Mouse (Mus musculus) intestine, embryonic 15.5 days (tissue): ENCODE measurements at regions not wholly inside any gene's neighbourhood (a gene's known extent, or its start where the extent isn't known, plus 50 kb on each side); places are given as distances from the start of the nearest gene placed in this dataset.
"Not testable (repeated sequence)": the region's sequence is repeated elsewhere in the genome, so short reads cannot be mapped to it uniquely, and the experiment has no call there.

Experiments
- ATAC-seq: fragments of 200-750 bp; cut with Nextera tagmentation; 2 replicates; pipeline ENCODE4 v1.8.0; 2017; ENCODE audit warnings: moderate TSS enrichment, moderate library complexity
- H3K27ac ChIP-seq: fragments of 300-500 bp; sonication (generic); 2 replicates; pipeline ENCODE4 v1.5.1; 2015; ENCODE audit warnings: mild to moderate bottlenecking, inconsistent platforms
- H3K27me3 ChIP-seq: fragments of 300-500 bp; sonication (generic); replicated peaks from 2 replicates; pipeline ENCODE4 v1.6.1; 2015; ENCODE audit warnings: inconsistent platforms
- H3K36me3 ChIP-seq: fragments of 300-500 bp; sonication (generic); 2 replicates; pipeline ENCODE4 v1.6.1; 2015; ENCODE audit warnings: inconsistent platforms
- H3K4me1 ChIP-seq: fragments of 300-500 bp; sonication (generic); replicated peaks from 2 replicates; pipeline ENCODE4 v1.6.1; 2015; ENCODE audit warnings: inconsistent platforms
- H3K4me2 ChIP-seq: fragments of 300-500 bp; sonication (generic); replicated peaks from 2 replicates; pipeline ENCODE4 v1.6.1; 2015; ENCODE audit warnings: mild to moderate bottlenecking, inconsistent platforms
- H3K4me3 ChIP-seq: fragments of 300-500 bp; sonication (generic); replicated peaks from 2 replicates; pipeline ENCODE4 v1.5.1; 2015; ENCODE audit warnings: inconsistent platforms
- H3K9ac ChIP-seq: fragments of 300-500 bp; sonication (generic); 2 replicates; pipeline ENCODE4 v1.6.1; 2015; ENCODE audit warnings: inconsistent platforms
- H3K9me3 ChIP-seq: fragments of 300-500 bp; sonication (generic); 2 replicates; pipeline ENCODE4 v1.6.1; 2016; ENCODE audit warnings: inconsistent platforms
- WGBS: fragments of 180-500 bp; shearing (Covaris S2); methylation state at CpG from one replicate; pipeline ENCODE4 v1.1.7; 2015; 5-methylcytosine and 5-hydroxymethylcytosine counted together

DNA sequence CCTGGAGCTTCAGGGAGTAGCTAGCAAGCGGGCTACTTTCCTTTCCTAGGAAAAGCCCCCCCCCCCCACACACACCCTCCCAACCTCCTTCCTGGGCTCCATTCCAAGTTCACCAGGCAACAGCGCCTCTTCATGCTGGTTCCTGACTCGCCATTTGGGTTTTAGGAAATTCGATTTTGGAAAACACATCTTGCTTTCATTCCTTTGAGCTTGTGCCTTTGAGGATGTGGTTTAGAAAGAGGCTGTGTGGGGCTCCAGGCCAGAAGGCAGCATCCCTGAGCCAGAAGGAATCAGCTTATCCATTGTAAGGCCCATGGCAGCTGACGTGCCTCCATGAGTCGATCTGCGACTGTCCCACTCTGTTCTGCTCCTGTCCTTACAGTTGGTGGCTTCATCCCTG, 427.9 kb upstream of the Auts2 start:
- no peaks in the 10 kb centered on the region for H3K4me1 ChIP-seq
- no peak overlapping the region for H3K4me2 ChIP-seq
- no peaks in the 10 kb centered on the region for H3K9me3 ChIP-seq
- WGBS = 74% methylated on average over 7 of the region's 7 CpGs
- H3K36me3 ChIP-seq = no peaks in the 10 kb centered on the region
- no peak overlapping the region for H3K4me3 ChIP-seq
- no peak overlapping the region for H3K27ac ChIP-seq
- no peak for ATAC-seq
- H3K27me3 ChIP-seq = no peaks in the 10 kb centered on the region
- H3K9ac ChIP-seq = no peak overlapping the region

DNA sequence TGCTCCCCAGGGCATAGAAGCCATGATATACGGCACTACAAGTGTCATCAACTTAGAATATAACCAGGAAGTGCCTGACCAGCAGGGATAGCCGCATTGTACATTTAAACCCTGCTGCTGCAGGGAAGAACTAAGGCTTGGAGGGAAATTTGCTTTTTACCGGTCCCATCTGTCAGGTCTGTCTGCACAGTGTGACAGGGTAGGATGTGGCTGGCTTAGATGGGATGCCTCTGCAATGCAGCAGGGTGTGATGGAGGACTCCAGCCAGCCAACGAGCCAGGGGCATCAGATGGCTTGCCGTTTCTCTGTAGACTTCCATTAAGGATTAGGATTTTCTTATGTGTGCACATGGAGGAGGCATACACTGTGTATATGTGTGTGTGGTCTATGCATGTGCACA, 426.2 kb upstream of the Auts2 start:
- ATAC-seq = no peak
- H3K4me3 ChIP-seq = no peak overlapping the region
- no peak overlapping the region for H3K4me2 ChIP-seq
- no peak overlapping the region for H3K27ac ChIP-seq
- H3K4me1 ChIP-seq = no peaks in the 10 kb centered on the region
- no peaks in the 10 kb centered on the region for H3K9me3 ChIP-seq
- H3K36me3 ChIP-seq = no peaks in the 10 kb centered on the region
- H3K27me3 ChIP-seq = no peaks in the 10 kb centered on the region
- WGBS = 65% methylated on average over 5 of the region's 5 CpGs
- H3K9ac ChIP-seq = no peak overlapping the region

DNA sequence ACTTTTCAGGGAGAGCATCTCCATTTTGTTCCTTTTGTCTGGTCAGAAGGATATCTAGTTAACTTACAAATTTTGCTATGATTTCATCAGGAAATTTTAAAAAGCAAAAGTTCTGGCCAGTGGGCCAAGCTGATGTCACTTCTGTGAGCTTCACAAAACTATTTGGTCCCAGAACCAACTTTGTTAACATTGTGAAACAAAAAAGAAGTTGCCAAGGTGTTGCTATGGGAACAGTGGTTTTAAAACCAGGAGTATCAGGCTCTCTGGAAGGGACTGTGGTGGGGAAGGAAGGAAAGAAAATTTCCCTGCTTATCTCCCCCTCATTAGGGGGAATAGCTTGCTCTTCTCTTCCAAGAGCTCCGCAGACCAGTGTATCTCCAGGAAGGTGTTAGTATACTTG, 416.8 kb upstream of the Auts2 start:
- Histone ChIP-seq H3K4me2 (no peak overlapping the region), H3K9ac (no peak overlapping the region), H3K36me3 (no peaks in the 10 kb centered on the region), H3K9me3 (no peaks in the 10 kb centered on the region), H3K27me3 (no peaks in the 10 kb centered on the region), H3K27ac (no peak overlapping the region), H3K4me3 (no peak overlapping the region), H3K4me1 (no peaks in the 10 kb centered on the region)
- WGBS = 78% methylated on average over 1 of the region's 1 CpGs
- ATAC-seq = no peak

DNA sequence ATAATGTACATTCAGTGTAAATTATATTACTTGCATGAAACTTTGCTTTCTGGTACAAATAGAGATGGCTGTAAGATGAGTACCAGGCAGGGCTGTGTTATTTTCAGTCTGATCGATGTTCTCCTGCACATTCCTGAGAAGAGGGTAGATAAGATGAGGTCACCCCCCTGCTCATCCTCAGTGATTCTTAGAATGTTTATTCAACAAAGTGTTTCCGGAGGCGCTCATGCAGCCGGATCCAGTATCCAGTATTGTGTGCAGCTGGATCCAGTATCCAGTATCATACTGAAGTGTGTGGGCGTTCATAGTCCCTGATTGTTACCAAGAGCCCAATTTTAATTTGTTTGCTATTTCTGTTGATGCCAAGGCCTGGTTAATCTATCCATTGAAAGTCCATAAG, 413.0 kb upstream of the Auts2 start:
- H3K27me3 ChIP-seq = no peaks in the 10 kb centered on the region
- H3K27ac ChIP-seq = no peak overlapping the region
- H3K4me1 ChIP-seq = no peaks in the 10 kb centered on the region
- ATAC-seq = no peak
- 28% methylated on average over 5 of the region's 5 CpGs for WGBS
- H3K9me3 ChIP-seq = no peaks in the 10 kb centered on the region
- H3K36me3 ChIP-seq = no peaks in the 10 kb centered on the region
- H3K4me3 ChIP-seq = no peak overlapping the region
- no peak overlapping the region for H3K4me2 ChIP-seq
- H3K9ac ChIP-seq = no peak overlapping the region

DNA sequence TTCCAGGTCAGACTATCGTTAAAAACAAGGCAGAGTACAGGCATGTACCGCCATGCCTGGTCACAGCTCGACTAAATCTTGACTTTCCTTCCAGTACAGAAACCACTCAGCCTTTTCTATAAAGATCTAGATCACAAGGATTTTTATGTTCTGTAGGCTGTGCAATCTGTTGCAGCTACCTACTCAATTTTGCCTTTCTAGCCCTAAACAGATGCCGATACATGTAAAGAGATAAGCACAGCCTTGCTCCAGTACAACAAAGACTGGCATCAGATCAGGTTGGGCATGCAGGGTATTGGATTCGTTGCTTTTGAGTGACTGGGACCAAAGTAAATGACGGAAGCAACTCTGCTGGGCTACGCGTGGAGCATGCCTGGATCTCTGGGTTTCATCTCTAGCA, 411.9 kb upstream of the Auts2 start:
- Histone ChIP-seq H3K27me3 (no peaks in the 10 kb centered on the region), H3K36me3 (no peaks in the 10 kb centered on the region), H3K27ac (no peak overlapping the region), H3K4me3 (no peak overlapping the region), H3K4me1 (no peaks in the 10 kb centered on the region), H3K9ac (no peak overlapping the region), H3K9me3 (no peaks in the 10 kb centered on the region), H3K4me2 (no peak overlapping the region)
- 91% methylated on average over 8 of the region's 8 CpGs for WGBS
- no peak for ATAC-seq

DNA sequence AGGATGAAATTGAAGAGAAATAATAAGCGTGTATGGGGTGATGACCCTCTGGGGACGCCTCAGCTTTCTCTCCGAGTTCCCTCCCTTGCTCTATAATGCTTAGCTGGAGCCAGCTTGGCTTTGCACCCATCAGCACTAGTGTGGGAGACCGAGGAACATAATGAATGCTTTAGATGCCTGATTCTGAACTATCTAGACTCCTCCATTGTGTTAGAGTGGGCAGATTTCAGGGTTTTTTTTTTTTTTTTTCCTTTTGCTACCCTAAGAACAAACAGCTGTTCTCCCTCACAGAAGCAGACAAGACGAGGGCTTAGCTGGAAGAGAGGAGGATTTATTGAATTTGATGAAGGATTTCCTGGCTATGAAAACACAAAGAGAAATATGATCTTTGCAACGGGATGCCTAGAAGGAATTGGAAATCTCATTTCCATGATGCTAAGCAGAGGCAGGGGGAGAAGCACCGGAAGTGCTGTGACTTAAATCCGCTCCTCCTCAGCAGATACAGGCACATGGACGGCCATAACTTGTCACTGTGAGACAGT, 390.4 kb upstream of the Auts2 start:
- 0 out of 2 replicates have a peak, but pooled peaks have one; percentile 28 for ATAC-seq
- 45% methylated on average over 9 of the region's 9 CpGs for WGBS
- H3K4me3 ChIP-seq = no peak overlapping the region

DNA sequence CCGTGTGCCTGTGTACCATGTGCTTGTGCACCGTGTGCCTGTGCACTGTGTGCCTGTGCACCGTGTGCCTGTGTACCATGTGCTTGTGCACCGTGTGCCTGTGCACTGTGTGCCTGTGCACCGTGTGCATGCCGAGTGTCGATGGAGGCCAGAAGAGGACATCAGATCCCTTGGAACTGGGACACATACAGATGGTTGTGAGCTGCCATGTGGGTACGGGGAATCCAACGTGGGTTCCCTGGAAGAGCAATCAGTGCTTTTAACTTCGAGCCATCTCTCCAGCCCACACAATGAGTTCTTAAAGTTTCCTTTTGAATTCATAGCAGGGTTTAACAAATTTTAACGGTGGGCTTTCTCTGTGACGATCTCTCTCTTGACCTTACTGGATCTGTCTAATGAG, 386.8 kb upstream of the Auts2 start:
- not testable (repeated sequence) for H3K27ac ChIP-seq, ATAC-seq
- WGBS = 91% methylated on average over 12 of the region's 12 CpGs

More for the DNA sequence above, 390.4 kb upstream of the Auts2 start:
- no peaks in the 10 kb centered on the region for H3K4me1 ChIP-seq
- H3K9me3 ChIP-seq = no peaks in the 10 kb centered on the region
- H3K9ac ChIP-seq = no peak overlapping the region
- no peak overlapping the region for H3K27ac ChIP-seq
- no peak overlapping the region for H3K4me2 ChIP-seq
- H3K27me3 ChIP-seq = no peaks in the 10 kb centered on the region
- H3K36me3 ChIP-seq = no peaks in the 10 kb centered on the region

DNA sequence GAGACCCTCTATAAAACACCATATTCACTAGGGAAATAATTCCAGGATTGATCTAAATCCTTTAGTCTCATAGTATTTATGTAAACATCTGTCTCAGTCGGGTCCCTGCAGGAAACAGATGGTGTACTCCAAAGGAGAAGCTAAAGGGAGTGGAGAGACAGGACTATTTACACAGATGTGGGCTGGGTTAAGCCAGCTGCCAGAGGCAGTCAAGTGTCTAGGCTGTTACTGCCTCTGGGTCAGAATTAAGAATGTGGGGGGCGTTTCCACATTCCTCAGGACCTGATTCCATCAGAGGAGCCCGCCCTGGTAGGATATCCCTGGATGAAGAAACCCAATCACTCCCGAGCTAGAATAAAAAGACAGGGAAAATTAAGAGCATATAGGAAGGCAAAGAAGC, 380.2 kb upstream of the Auts2 start:
- Histone ChIP-seq H3K36me3 (no peaks in the 10 kb centered on the region), H3K4me2 (no peak overlapping the region), H3K9ac (no peak overlapping the region), H3K9me3 (peaks cover 4% of the 10 kb centered on the region; the same call in 1 of the 2 replicates), H3K27me3 (no peaks in the 10 kb centered on the region), H3K4me3 (no peak overlapping the region), H3K4me1 (peaks cover 8% of the 10 kb centered on the region; the same call in 1 of the 2 replicates), H3K27ac (no peak overlapping the region)
- 15% methylated on average over 4 of the region's 4 CpGs for WGBS
- peak; percentile 66 for ATAC-seq

More for the DNA sequence above, 386.8 kb upstream of the Auts2 start:
- H3K27me3 ChIP-seq, H3K9me3 ChIP-seq, H3K4me1 ChIP-seq, H3K36me3 ChIP-seq, H3K4me2 ChIP-seq, H3K9ac ChIP-seq, H3K4me3 ChIP-seq: not testable (repeated sequence)

DNA sequence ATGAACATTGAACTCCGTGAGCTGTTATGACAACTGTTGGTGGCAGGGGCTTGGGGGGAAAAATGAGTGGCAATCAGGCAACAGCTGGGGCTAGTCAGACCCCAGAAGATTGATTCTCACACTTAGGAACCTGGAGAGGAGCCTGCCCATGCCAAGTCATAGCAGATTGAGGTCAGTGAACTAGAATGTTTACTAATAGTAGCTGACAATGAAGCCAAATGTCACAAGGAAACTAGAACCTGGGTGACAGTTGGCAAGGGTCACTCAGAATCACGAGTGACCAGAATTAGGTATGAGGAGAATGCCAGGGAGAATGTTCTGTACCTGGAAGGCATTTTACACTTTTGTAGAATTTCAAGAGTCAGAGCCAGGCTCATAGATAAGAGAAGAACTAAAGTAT, 365.9 kb upstream of the Auts2 start:
- Histone ChIP-seq H3K36me3 (no peaks in the 10 kb centered on the region), H3K4me2 (no peak overlapping the region), H3K27ac (no peak overlapping the region), H3K4me3 (no peak overlapping the region), H3K9me3 (no peaks in the 10 kb centered on the region), H3K4me1 (no peaks in the 10 kb centered on the region), H3K9ac (no peak overlapping the region), H3K27me3 (no peaks in the 10 kb centered on the region)
- ATAC-seq = no peak
- WGBS = 57% methylated on average over 2 of the region's 2 CpGs

DNA sequence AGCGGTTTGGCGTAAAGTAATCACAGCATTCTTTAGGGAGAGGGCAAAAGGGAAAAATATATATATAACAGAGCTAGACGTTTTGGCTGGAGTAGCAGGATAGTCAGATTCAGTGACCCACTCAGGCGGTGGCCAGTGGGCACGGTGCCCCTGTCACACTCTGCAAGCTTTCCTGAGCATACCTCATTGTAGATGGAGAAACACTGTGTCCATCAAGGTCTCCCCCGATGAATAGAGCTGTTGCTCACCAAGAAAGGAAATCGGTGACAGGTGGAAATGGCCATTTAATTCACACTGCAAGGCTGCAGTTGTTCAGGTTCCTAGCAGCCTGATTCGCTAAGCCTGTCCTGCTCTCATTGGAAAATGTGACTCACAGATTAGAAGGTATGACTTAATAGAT, 365.1 kb upstream of the Auts2 start:
- Histone ChIP-seq H3K9me3 (no peaks in the 10 kb centered on the region), H3K36me3 (no peaks in the 10 kb centered on the region), H3K4me1 (no peaks in the 10 kb centered on the region), H3K27me3 (no peaks in the 10 kb centered on the region), H3K27ac (no peak overlapping the region), H3K9ac (no peak overlapping the region), H3K4me3 (no peak overlapping the region), H3K4me2 (no peak overlapping the region)
- 85% methylated on average over 8 of the region's 8 CpGs for WGBS
- ATAC-seq = no peak

DNA sequence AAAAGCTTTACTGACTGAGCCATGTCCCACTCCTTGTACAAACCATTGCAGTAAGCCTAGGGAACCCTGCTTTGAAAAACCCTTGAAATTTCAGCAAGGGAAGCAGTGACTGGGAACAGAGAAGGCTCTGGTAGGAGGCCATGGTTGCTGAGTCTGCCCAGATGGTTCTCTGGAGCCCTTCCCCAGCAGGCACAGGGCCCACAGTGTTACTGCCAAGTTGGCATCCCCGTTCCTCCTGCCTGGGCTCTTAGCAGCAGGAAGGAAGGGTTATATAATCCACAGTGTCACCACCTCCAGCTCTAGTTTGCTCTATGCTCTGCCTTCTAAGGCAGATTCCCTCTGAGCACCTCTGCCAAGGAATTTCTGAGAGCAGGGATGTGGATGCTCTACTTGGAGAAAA, 349.4 kb upstream of the Auts2 start:
- 55% methylated on average over 1 of the region's 1 CpGs for WGBS
- no peaks in the 10 kb centered on the region for H3K36me3 ChIP-seq
- ATAC-seq = no peak
- H3K4me1 ChIP-seq = no peaks in the 10 kb centered on the region
- H3K9me3 ChIP-seq = no peaks in the 10 kb centered on the region
- no peaks in the 10 kb centered on the region for H3K27me3 ChIP-seq
- no peak overlapping the region for H3K4me2 ChIP-seq
- no peak overlapping the region for H3K9ac ChIP-seq
- H3K27ac ChIP-seq = no peak overlapping the region
- H3K4me3 ChIP-seq = no peak overlapping the region

DNA sequence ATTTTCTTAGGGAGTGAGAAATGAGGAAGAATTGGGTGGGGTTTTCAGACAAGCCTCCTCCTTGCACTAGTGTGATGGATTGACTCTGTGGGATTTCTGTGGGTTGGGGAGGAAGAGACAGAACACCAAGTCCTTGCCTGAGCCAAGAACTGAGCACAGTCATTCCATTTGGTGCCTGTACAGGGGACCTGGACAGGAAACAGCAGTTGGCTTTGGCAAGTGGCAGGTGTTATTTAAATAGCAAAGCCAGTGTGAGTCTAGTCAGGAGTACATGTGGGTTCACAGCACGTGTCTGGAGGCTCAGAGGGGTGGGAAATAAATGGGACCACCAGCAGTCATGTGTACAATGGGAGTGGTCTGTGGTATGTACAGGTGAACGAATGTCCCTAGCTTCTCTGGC, 341.0 kb upstream of the Auts2 start:
- H3K4me1 ChIP-seq = no peaks in the 10 kb centered on the region
- no peak overlapping the region for H3K27ac ChIP-seq
- no peaks in the 10 kb centered on the region for H3K36me3 ChIP-seq
- no peaks in the 10 kb centered on the region for H3K27me3 ChIP-seq
- no peak for ATAC-seq
- 47% methylated on average over 2 of the region's 2 CpGs for WGBS
- H3K9ac ChIP-seq = no peak overlapping the region
- no peak overlapping the region for H3K4me2 ChIP-seq
- no peak overlapping the region for H3K4me3 ChIP-seq
- H3K9me3 ChIP-seq = no peaks in the 10 kb centered on the region

DNA sequence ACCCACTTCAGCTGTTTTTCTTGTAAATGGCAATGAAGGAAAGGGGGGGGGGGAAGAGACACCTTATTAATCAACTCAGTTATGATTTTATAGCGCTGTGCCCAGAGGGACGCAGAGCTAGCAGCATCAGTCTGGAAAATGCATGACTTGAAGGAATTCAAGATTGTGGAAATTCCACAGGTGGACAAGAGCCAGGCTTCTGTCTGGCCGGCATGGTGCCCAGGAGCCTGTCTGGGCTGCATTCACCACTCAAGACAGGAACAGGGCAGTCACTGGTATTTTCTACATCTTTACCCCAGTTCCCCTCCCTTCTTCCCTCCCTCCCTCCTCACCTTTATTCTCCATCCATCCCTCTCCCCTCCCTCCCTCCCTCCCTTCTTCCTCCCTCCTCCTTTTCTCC, 339.1 kb upstream of the Auts2 start:
- H3K9me3 ChIP-seq = no peaks in the 10 kb centered on the region
- no peaks in the 10 kb centered on the region for H3K4me1 ChIP-seq
- no peak overlapping the region for H3K9ac ChIP-seq
- H3K4me3 ChIP-seq = no peak overlapping the region
- no peak for ATAC-seq
- H3K27me3 ChIP-seq = no peaks in the 10 kb centered on the region
- 54% methylated on average over 3 of the region's 3 CpGs for WGBS
- no peak overlapping the region for H3K4me2 ChIP-seq
- no peaks in the 10 kb centered on the region for H3K36me3 ChIP-seq
- H3K27ac ChIP-seq = no peak overlapping the region
